Mouse (Mus musculus) c-Kit-positive CD71-positive TER-119-positive erythroid progenitor cells, embryonic 14.5 days (primary cell): Measurements from ENCODE around the gene Tinagl1.

ENCODE experiments used
- DNase-seq: peaks from one replicate; pipeline ENCODE4 v3.0.0-alpha.2; 2013; ENCODE audit warnings: low spot score

Gene Tinagl1

DNA sequence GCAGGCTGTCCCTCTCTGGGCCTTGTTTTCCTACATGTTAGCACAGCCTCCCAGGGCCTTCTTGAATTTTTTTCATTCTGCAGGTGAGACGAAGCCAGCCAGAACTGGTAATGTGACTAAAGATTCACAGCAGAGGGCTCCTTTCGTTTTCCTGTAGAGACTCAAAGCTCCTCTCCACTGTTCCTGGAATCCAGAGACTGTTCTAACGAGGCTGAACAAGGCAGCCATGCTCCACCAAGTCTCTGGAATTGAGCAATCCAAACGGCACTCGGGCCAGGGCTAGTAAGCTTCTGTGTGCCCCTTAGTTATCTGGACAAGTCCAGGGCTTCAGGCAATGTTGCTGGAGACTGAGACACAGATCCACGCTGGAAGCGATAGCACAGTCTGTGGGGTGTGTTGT lies 2.6 kb upstream of the Tinagl1 start:
- DNase-seq = no peak

DNA sequence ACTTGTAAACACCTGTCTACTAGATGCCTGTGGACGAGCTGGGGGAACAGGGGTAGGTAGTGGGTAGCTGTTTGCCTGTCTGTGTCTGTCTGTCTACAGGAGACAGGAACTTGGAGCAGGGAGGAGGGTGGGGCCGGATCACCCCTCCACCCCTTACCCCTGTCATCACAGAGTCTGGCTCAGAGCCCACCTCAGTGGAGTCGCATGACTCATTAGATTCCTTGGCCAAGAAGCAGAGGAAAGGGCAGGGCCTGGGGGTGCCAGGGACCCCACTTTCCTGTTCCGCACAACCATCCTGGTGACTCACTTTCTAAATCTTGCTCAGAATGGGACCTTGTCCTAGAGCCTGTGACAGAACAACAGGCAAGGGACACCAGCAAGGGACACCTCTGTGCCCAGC lies 2.2 kb upstream of the Tinagl1 start:
- no peak for DNase-seq

DNA sequence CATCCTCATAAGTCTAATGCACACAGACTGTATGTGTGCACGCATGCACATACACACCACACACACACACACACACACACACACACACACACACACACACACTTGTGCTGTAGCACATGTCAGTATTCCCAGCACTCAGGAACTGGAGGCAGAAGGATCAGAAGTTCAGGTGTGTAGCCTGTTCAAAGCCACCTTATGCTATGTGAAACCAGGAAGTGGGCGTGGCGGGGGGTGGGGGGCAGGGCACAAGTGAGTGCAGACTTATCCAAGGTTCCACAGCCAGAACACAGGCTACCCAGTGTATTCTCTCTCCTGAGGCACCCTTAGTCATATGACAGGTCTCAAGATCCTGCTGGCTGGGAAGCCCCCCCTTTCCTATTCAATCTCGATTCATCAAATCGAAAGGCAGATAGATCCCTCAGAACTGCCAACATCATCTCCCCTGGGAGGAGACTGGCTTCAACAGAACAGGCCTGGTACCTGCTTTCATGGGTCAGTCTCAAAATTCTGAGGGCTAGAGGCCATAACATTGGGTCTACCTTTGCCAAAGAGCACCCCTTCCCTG lies 1.3 kb upstream of the Tinagl1 start:
- DNase-seq = no peak

- peak; percentile 62 for DNase-seq
Observed at GRCm38 (mm10) chr4:130174335-130175031, 439 bp downstream of the Tinagl1 start.

GRCm38 (mm10) chr4:130173911-130174311 lies 1.0 kb downstream of the Tinagl1 start:
- no peak for DNase-seq

DNA sequence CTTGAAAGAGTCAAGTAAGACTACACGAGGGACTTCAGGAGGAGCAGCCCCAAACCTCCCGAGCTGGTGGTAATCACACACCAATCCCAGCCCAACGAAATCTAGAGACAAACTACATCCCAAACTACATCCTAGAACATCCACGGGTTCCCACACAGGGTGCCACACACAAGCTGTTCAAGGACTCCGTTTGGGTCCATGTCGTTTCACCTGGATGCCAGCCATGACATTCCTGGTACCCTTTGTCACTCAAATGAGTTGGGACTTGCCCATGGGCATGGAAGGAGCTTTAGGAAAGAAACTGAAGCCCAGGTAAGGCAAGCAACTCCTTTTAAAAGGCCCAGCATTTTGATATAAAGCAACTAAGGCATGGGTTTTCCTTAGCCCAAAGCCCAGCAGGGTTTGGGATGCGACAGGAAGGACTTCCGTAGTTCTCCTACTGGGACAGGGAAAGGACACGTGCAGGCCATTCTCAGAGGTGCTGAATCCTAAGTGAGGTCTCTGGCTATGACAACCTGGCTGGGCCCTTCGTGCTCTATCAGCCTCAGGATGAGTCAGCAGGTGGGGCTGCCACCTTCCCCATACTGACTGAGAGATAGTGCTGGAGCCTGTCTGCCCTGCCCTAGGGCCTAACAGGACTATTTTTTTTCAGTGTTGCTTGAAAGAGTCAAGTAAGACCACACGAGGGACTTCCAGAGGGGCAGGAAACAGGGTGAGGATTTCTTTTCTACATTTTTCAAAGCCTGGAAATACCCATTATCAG lies 1.7 kb downstream of the Tinagl1 start:
- peak; percentile 65 for DNase-seq

GRCm38 (mm10) chr4:130171951-130172765 lies 2.8 kb downstream of the Tinagl1 start:
- no peak for DNase-seq

GRCm38 (mm10) chr4:130170362-130170761 lies 4.6 kb downstream of the Tinagl1 start:
- no peak for DNase-seq

DNA sequence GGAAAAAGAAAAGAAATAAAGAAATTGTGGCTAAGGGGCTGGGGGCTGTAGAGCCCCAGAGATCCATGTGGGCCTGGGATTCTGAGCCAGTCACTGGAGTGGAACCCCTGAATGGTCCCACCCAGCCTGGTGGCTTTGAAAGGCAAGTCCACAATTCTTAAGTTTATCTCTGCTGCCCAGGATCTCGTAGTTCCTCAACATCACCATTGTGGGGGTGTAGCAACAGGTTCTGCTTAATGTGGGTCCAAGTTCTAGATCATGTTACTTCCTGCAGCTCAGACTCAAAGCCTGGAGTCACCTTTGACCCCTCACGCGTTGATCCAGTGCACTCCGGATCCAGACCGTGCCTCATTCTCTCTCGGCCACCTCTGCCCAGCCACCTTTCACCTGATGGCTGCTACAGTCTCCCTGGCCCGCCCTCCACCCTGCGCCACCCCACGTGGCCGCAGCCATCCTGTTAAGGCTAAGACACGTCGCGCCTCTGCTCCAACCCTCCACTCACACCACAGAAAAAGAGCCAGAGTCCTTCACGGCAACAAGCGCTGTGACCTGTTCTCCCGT lies 5.4 kb downstream of the Tinagl1 start:
- DNase-seq = no peak

GRCm38 (mm10) chr4:130168280-130169183 lies 6.4 kb downstream of the Tinagl1 start:
- no peak for DNase-seq

- DNase-seq = no peak
Observed at GRCm38 (mm10) chr4:130167814-130168213, 7.1 kb downstream of the Tinagl1 start.

GRCm38 (mm10) chr4:130167321-130167720 lies 7.6 kb downstream of the Tinagl1 start:
- DNase-seq = no peak

DNA sequence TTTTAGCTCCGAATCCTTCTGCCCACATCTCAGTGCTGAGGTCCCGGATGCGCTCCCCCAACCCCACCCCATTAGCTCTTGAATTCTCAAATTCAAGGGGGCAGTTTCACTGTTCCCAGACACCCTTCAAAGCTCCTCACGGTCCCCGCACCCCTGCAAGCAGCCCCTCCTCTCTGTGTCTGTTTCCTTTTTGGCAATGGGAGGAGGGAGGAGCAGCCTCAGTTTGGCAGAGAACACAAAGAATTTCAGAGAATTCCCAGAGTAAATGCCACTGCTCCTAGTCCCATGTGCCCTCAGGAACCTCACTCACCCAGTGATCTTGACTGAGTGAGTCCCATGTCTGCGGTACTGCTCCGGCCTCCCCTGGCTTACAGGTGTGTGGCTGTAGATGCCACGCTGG lies 8.3 kb downstream of the Tinagl1 start:
- DNase-seq = no peak

DNA sequence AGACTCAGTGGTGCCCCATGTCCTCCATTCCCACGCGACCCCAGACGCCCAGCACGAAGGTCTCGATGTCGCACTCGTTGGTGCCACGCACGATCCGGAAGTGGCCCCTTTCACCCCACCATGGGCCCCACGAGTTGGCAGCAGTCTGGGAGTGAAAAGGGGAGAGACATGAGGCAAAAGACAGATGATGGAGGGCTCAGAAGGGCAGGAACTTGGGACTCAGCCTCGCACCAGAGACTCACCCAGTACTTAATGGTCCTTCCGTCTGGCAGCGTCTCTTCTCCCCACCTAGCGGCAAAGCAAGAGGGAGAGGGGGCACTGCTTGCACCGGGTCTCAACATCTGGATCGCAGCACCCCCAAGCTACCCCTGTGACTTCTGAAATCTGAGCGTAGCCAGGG lies 8.9 kb downstream of the Tinagl1 start:
- DNase-seq = no peak

DNA sequence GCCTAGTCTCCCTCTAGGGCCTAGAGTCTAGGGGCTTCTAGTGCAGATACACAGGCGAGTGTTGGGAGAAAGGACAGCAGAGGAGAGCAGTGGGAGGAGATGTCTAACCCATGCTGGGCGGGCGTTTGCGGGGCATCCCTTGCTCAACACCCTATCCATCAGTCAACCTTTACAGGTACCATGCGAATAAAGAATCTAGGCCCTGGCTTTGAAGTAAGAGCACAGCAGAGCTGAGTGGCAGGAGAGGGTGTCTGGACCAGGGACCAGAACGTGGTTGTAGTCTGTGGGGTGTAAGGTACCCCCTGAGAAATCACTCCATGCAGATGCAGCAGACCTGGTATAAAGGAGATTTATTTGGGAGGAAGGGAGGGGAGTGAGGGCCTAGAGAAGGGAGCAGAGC lies 10.8 kb downstream of the Tinagl1 start:
- no peak for DNase-seq

GRCm38 (mm10) chr4:130163391-130163861 lies 11.5 kb downstream of the Tinagl1 start:
- no peak for DNase-seq

DNA sequence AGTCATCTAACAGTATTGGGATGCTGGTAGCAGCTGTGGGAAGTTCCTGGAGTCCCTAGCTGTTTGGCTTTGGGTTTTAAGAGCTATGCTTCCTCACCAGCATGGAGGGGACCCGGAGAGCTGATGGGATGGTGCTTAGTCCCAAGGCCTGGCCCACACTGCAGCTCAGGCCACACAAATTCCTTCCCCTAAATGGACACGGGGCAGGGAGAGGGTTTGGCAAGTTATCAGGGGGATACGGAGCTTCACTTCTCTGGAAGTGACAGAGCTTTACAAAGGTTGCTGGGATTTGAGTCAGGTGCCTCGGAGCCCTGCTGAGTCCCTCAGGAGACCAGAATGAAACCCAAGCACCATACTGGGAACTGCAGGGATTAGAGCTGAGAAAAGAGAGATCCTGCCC lies 13.6 kb downstream of the Tinagl1 start:
- DNase-seq = no peak

GRCm38 (mm10) chr4:130156812-130157371 lies 18.0 kb downstream of the Tinagl1 start:
- no peak for DNase-seq

DNA sequence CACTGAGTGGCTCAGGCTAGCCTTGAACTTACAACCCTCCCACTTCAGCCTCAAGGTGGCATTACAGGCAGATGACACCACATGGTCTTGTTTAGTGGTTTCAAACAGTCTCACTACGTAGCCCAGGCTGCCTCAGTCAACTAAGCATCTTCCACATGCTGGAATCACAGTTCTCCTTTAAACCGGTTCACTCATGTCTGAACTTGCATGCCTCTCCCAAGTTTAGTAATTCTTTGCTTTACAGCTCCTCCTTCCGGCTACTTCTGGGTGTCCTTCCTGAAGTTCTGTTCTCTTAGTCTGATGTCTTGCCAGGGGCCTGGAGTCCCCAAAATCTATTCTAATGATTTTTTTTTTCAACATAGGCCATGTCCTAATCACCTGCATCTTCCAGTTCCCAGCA lies 20.7 kb downstream of the Tinagl1 start:
- DNase-seq = no peak

DNA sequence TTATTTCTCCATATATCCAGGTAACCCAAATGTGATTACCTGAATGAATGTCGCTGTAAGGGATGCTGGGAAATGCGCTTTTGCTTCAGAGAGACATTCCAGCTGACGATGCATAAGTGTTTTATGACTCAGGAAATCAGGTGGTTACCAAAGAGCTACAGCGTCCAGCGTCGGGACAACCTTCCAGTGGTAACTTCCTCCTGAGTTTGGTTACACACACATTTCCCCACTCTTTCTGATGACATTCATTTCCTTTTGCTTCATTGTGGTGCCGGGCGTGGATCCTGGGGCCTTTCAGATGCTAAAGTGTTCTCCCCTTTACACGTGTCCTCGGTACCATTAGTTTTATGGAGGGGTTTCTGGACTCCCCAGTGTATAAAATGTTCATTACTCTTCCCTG lies 26.5 kb downstream of the Tinagl1 start:
- no peak for DNase-seq

GRCm38 (mm10) chr4:130141786-130142185 lies 33.1 kb downstream of the Tinagl1 start:
- no peak for DNase-seq
